Mouse (Mus musculus) lung, adult 2 months (tissue): ENCODE measurements around the gene Unc5cl.

Experiments used
- CTCF ChIP-seq: fragments of 200-500 bp; IDR thresholded peaks from 2 replicates; pipeline ENCODE4 v1.5.1; 2011; ENCODE audit warnings: mild to moderate bottlenecking, low read length, control low read depth; ENCODE audit not compliant: insufficient read depth
- POLR2A ChIP-seq: fragments of 200-500 bp; IDR thresholded peaks from 2 replicates; pipeline ENCODE4 v1.6.1; 2011; ENCODE audit warnings: low read depth, mild to moderate bottlenecking, control low read depth, low read length, borderline replicate concordance; ENCODE audit errors: extremely low read depth

DNA sequence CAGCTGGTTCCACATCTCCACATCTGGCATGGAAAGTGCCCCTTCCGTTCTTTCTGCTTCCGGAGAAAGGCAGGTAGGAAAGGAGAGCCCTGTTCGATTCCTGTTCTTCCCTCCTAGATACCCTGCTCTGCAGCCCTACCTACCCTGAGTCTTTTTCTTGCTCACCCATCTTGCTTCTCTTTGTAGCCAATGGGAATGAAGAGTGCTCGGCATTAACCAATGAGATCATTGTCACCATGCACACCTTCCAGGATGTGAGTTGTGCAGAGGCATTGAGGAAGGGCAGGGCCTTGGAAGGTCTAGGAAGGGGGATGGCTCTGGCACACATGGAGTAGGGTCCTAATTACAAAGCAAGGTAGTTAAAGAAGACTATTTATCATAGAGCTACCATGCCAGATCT lies 8.7 kb downstream of the Unc5cl start:
- TF ChIP-seq CTCF (no peak), POLR2A (no peak)
